Mouse (Mus musculus) bone marrow, adult 2 months (tissue): ENCODE results near the gene En2. TPM values are rescaled to one million over a fixed set of nuclear protein-coding genes. Genes with fewer than 3 reads are reported as not detected.

Experiments
- H3K27ac ChIP-seq: fragments of 200-500 bp; 2 replicates; pipeline ENCODE4 v1.5.1; 2012; ENCODE audit warnings: low read depth, mild to moderate bottlenecking, control low read depth, inconsistent platforms, low read length; ENCODE audit not compliant: control insufficient read depth, poor library complexity, insufficient read depth
- H3K4me1 ChIP-seq: fragments of 200-500 bp; 2 replicates; pipeline ENCODE4 v1.6.1; 2011; ENCODE audit warnings: low read length; ENCODE audit not compliant: control insufficient read depth, insufficient read depth
- H3K4me3 ChIP-seq: fragments of 200-500 bp; replicated peaks from 2 replicates; pipeline ENCODE3; 2011; ENCODE audit warnings: mild to moderate bottlenecking, low read depth, low read length, control low read depth; ENCODE audit not compliant: control insufficient read depth
- CTCF ChIP-seq: fragments of 200-500 bp; IDR thresholded peaks from 2 replicates; pipeline ENCODE4 v1.5.1; 2011; ENCODE audit warnings: low read length, control low read depth; ENCODE audit not compliant: control insufficient read depth, insufficient read depth
- POLR2A ChIP-seq: fragments of 200-500 bp; IDR thresholded peaks from 2 replicates; pipeline ENCODE4 v1.6.1; 2011; ENCODE audit warnings: low read depth, mild to moderate bottlenecking, control low read depth, low read length, borderline replicate concordance; ENCODE audit not compliant: control insufficient read depth
- WGBS: fragments of 180-500 bp; shearing (Covaris S2); methylation state at CpG from one replicate; pipeline ENCODE4 v1.1.7; 2018; 5-methylcytosine and 5-hydroxymethylcytosine counted together
- polyA plus RNA-seq: library from polyadenylated mRNA; stranded (reverse); fragments of >200 nt; gene quantifications from 2 replicates; pipeline ENCODE4 v1.2.4, GENCODE M21; 2011; ENCODE audit warnings: low replicate concordance; ENCODE audit not compliant: missing spikeins, insufficient read depth, insufficient read length

En2 gene
- polyA plus RNA-seq, 1 experiment = not detected

DNA sequence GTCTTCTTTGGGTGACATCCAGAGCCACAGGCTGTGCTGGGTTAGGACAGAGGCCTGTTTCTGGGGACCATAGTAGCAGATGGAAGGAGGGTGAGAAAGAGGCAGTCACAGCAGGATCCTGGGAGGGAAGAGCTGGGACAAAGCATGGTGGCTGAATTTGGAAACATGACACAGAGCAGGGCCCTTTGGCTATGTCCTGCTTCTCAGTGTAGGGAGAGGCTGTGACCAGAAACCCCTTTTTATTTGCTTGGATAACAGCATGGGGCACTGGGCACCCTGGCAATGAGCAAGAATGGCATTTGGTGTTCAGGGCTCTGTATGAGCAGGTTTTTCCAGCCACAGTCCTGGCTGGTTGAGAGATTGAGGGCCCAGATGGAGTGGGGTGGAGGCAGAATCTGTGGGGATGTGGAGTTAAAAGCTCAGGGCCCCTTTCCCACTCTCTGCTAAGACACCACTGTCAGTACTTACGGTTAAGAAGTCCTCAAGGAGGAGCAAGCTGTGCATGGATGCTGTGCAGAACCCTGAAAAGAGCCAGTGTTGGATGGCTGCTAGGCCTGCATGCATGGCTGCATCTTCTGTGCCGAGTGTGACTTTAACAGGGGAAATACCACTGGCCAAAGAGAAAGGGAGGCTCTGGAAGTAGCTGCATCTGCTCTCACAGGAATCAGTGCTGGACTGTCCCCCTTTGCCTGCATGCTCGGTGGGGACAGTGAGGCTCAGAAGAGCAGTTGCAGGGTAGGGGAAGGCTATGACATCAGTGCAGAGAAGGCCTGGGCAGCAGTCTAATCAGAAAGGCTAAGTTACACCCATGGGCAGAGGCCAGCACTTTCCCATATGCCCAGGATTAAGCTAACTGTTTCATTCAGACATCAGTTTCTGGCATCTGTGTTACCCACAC lies 26.0 kb downstream of the En2 start:
- TF ChIP-seq POLR2A = no peak
- no peak for TF ChIP-seq CTCF
- Histone ChIP-seq H3K4me1 (no peaks in the 10 kb centered on the region), H3K27ac (no peak overlapping the region), H3K4me3 (no peak overlapping the region)
- 61% methylated on average over 3 of the region's 3 CpGs for WGBS

DNA sequence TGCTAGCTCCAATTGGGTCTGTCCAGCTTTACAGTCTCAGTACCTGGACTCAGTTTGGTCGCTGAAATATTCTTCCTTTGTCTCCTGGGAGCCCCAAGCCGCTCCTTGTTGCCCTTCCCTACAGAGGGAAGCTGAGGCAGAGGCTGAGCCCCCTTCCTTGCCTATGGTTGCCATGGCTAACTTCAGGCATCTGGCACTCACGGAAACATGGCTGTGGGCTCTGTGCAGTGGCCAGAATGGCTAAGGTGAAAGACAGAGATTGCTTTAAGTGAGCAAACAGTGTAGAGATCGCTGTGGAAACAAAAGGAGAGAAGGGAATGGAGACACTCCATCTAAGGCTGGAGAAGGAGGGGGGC lies 26.6 kb downstream of the En2 start:
- Histone ChIP-seq H3K4me3 (no peak overlapping the region), H3K4me1 (no peaks in the 10 kb centered on the region), H3K27ac (no peak overlapping the region)
- TF ChIP-seq CTCF (no peak), POLR2A (no peak)
- WGBS = 62% methylated on average over 4 of the region's 4 CpGs

DNA sequence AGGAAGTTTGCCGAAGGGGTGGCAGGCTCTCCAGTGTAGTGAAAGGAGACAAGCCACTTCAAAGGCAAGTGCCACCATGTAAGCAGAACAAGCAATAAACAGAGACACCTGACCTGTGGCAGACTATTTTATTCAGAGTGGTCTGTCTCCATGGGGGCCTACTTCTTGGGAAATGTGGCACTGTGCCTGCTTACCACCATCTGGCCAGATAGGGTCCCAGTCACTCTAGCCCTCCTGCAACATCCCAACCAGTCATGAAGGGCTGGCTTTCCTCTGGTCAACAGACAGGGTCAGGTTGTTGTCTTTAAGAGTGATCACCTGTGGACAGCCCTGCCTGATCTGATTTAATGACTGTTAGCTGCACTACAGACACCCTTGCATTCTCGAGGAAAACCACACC lies 30.0 kb downstream of the En2 start:
- no peaks in the 10 kb centered on the region; the same call in 1 of the 2 replicates for H3K4me1 ChIP-seq
- 39% methylated on average over 2 of the region's 2 CpGs for WGBS
- H3K4me3 ChIP-seq = no peak overlapping the region
- TF ChIP-seq CTCF = no peak
- TF ChIP-seq POLR2A = no peak
- H3K27ac ChIP-seq = no peak overlapping the region

DNA sequence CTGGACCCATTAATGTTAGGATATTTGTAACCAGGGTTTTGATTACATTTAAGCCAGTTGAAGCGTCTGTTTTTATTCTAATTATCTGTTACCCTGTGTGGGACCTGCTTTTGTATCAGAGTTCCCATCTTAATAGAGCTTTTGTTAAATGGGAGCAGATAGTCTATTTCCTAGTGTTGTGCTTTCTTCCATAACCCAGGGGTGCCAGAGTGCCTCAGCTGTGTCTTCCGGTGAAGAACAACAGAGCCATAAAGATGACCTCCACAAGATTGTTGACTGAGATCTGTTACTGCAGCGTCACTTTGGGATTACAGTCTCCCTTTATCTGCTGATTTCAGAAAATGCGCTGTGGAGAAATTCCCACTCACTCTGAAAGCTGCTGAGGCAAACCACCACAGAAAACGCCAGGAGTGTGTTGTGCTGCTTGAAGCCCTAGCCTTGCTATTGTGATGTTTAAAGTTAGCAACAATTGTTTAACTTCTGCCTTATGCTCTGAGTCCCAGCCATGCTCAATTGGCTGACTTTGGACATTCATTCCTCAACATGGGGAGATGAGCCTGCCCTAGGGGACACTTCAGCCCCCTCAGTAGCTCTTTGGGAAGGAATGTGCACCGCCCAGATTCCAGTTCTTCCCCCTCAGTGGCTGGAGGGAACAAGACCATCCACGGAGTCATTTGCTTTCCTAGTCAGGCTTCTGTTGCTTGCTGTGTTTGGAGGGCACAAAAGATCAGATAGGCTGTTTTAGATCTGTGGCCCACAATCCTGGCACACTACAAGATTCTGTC lies 33.8 kb downstream of the En2 start:
- Histone ChIP-seq H3K4me1 (no peaks in the 10 kb centered on the region; the same call in 1 of the 2 replicates), H3K27ac (no peak overlapping the region)

DNA sequence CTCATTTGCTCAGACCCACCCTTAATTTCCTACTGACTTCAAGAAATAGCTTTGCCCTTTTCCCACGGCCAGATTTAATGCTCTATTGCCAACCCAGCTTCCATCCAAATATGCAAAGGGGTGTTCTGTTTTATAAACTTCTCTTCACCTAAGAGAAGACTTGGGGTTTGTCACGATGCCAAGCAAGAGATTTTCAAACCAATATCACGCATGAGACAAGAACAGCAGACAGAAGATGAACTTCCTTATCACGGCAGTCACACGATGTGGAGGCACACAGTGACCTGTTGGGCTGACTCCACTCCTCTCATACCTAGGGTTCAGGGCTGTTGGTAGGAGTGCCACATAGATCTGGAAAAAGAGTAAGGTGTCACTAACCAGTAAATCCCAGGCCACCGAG lies 37.6 kb downstream of the En2 start:
- Histone ChIP-seq H3K27ac (no peak overlapping the region), H3K4me3 (no peak overlapping the region), H3K4me1 (no peaks in the 10 kb centered on the region; the same call in 1 of the 2 replicates)
- TF ChIP-seq CTCF (no peak), POLR2A (no peak)
- WGBS = 55% methylated on average over 6 of the region's 6 CpGs

More for the DNA sequence above, 33.8 kb downstream of the En2 start:
- H3K4me3 ChIP-seq = no peak overlapping the region
- TF ChIP-seq POLR2A (no peak), CTCF (no peak)
- WGBS = 40% methylated on average over 7 of the region's 7 CpGs

DNA sequence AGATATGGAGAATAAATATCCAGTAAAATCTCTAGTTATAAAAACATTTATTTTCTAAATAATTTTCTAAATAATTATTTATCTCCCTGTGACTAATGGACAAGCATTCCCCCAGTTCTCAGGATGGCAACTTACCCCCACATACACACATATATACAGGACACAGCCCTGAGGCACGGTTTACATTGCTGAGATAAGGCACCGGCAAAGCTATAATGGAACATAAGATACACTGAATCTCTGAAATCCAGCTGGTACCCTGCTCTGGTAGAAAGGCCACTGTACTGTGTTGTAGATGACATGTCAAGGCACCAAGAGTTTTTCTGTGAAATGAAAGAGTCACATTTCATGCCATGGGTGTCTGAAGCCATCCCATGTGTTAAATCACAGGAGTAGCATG lies 39.2 kb downstream of the En2 start:
- WGBS = 78% methylated on average over 2 of the region's 2 CpGs
- Histone ChIP-seq H3K27ac (no peak overlapping the region), H3K4me1 (no peaks in the 10 kb centered on the region), H3K4me3 (no peak overlapping the region)
- TF ChIP-seq CTCF (no peak), POLR2A (no peak)

DNA sequence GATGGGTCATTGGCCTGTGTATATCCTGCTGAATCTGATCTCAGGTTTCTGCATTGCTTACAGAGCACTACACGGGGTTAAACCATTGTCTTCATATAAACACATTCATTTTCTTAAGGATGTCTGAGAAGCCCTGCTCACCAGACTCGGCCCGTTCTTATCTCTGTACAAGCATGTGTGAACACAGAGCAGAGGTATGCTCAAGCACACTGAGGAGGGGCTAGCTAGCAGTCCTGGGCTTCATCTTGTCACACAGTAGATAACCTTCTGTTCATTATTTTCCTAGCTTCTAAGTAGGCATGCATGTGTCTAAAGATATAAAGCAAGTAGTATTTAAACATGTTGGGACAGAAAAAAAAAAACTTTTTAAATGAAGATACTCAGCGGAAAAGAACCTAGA lies 41.0 kb downstream of the En2 start:
- H3K4me1 ChIP-seq = no peaks in the 10 kb centered on the region
- no peak overlapping the region for H3K27ac ChIP-seq
- no peak overlapping the region for H3K4me3 ChIP-seq
- WGBS = 39% methylated on average over 4 of the region's 4 CpGs
- TF ChIP-seq CTCF (no peak), POLR2A (no peak)

DNA sequence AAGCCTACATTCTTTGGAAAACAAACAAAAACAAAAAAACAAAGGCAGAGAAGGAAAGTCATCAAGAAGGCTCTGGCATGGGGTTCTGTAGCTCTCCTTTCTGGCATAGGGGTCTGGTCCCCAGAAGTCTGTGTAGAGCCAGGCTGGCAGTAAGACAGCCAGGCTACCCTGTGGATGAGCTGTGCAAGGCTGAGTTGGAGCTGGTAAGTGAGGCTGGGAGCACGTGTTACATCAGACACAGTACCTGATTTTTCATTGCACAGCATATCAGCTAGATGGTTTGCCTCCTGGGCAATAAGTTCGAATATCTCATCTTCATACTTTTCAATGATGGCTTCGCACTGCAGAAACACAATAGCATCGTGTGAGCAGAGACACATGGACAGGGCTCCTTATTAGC lies 41.5 kb downstream of the En2 start:
- Histone ChIP-seq H3K4me3 (no peak overlapping the region), H3K27ac (no peak overlapping the region), H3K4me1 (no peaks in the 10 kb centered on the region)
- no peak for TF ChIP-seq CTCF
- TF ChIP-seq POLR2A = no peak
- 62% methylated on average over 4 of the region's 4 CpGs for WGBS
